Mouse (Mus musculus): ENCODE measurements around the gene Lhx1. TPM values are rescaled to one million over a fixed set of nuclear protein-coding genes. Genes with fewer than 3 reads are reported as not detected.

Gene Lhx1
- polyA plus RNA-seq, 1 experiment from 2014 or later, result 0.05 TPM

GRCm38 (mm10) chr11:84480451-84480850 lies 44.9 kb downstream of the Lhx1 start:
- H3K36me3 ChIP-seq (ENCODE audit: control insufficient read depth, insufficient read depth), result no peaks in the 10 kb centered on the region
- H3K4me3 ChIP-seq (ENCODE audit: low read depth, low read length), result no peak overlapping the region
- H3K9me3 ChIP-seq (replicated peaks; ENCODE audit: control insufficient read depth, low read length), result no peaks in the 10 kb centered on the region
- no peaks in the 10 kb centered on the region for H3K4me1 ChIP-seq (ENCODE audit: control insufficient read depth, low read depth, low read length)
- ATAC-seq (ENCODE audit: low read depth), result no peak
- H3K4me2 ChIP-seq (ENCODE audit: low read depth, low read length), result no peak overlapping the region
- 75% methylated on average over 3 of the region's 3 CpGs for WGBS (ENCODE audit: insufficient replicate concordance)
- H3K27ac ChIP-seq (ENCODE audit: low read length), result no peak overlapping the region
- no peak overlapping the region for H3K9ac ChIP-seq (ENCODE audit: low read depth, low read length)
- no peaks in the 10 kb centered on the region for H3K27me3 ChIP-seq (ENCODE audit: control insufficient read depth, insufficient read depth, low read depth, low read length)

GRCm38 (mm10) chr11:84476641-84477040 lies 48.7 kb downstream of the Lhx1 start:
- 54% methylated on average over 2 of the region's 2 CpGs for WGBS (ENCODE audit: insufficient replicate concordance)
- no peaks in the 10 kb centered on the region for H3K9me3 ChIP-seq (replicated peaks; ENCODE audit: control insufficient read depth, low read length)
- H3K4me1 ChIP-seq (ENCODE audit: control insufficient read depth, low read depth, low read length), result peaks cover 2% of the 10 kb centered on the region; the same call in 1 of the 2 replicates
- no peak overlapping the region for H3K9ac ChIP-seq (ENCODE audit: low read depth, low read length)
- no peak overlapping the region for H3K27ac ChIP-seq (ENCODE audit: low read length)
- H3K4me2 ChIP-seq (ENCODE audit: low read depth, low read length), result no peak overlapping the region
- ATAC-seq (ENCODE audit: low read depth), result no peak
- H3K27me3 ChIP-seq (ENCODE audit: control insufficient read depth, insufficient read depth, low read depth, low read length), result no peaks in the 10 kb centered on the region
- no peaks in the 10 kb centered on the region for H3K36me3 ChIP-seq (ENCODE audit: control insufficient read depth, insufficient read depth)
- no peak overlapping the region for H3K4me3 ChIP-seq (ENCODE audit: low read depth, low read length)

- WGBS (ENCODE audit: insufficient replicate concordance), result 76% methylated on average over 4 of the region's 4 CpGs
- Histone ChIP-seq H3K9me3 (replicated peaks; ENCODE audit: control insufficient read depth, low read length) (no peaks in the 10 kb centered on the region), H3K4me2 (ENCODE audit: low read depth, low read length) (no peak overlapping the region)
Observed at GRCm38 (mm10) chr11:84475991-84476390, 49.3 kb downstream of the Lhx1 start.

GRCm38 (mm10) chr11:84473093-84473667 lies 52.2 kb downstream of the Lhx1 start:
- no peak overlapping the region for H3K4me3 ChIP-seq (ENCODE audit: low read depth, low read length)
- H3K36me3 ChIP-seq (ENCODE audit: control insufficient read depth, insufficient read depth), result no peaks in the 10 kb centered on the region
- no peak overlapping the region for H3K27ac ChIP-seq (ENCODE audit: low read length)
- H3K4me2 ChIP-seq (ENCODE audit: low read depth, low read length), result no peak overlapping the region
- ATAC-seq (ENCODE audit: low read depth), result no peak
- H3K4me1 ChIP-seq (ENCODE audit: control insufficient read depth, low read depth, low read length), result peaks cover 2% of the 10 kb centered on the region; the same call in 1 of the 2 replicates
- H3K27me3 ChIP-seq (ENCODE audit: control insufficient read depth, insufficient read depth, low read depth, low read length), result no peaks in the 10 kb centered on the region
- no peaks in the 10 kb centered on the region for H3K9me3 ChIP-seq (replicated peaks; ENCODE audit: control insufficient read depth, low read length)
- WGBS (ENCODE audit: insufficient replicate concordance), result 55% methylated on average over 4 of the region's 4 CpGs
- no peak overlapping the region for H3K9ac ChIP-seq (ENCODE audit: low read depth, low read length)

More at GRCm38 (mm10) chr11:84475991-84476390, 49.3 kb downstream of the Lhx1 start:
- no peak for ATAC-seq (ENCODE audit: low read depth)
- no peaks in the 10 kb centered on the region for H3K36me3 ChIP-seq (ENCODE audit: control insufficient read depth, insufficient read depth)
- peaks cover 2% of the 10 kb centered on the region; the same call in 1 of the 2 replicates for H3K4me1 ChIP-seq (ENCODE audit: control insufficient read depth, low read depth, low read length)
- no peak overlapping the region for H3K27ac ChIP-seq (ENCODE audit: low read length)
- H3K9ac ChIP-seq (ENCODE audit: low read depth, low read length), result no peak overlapping the region
- H3K27me3 ChIP-seq (ENCODE audit: control insufficient read depth, insufficient read depth, low read depth, low read length), result no peaks in the 10 kb centered on the region
- H3K4me3 ChIP-seq (ENCODE audit: low read depth, low read length), result no peak overlapping the region

Other genes starting within 250 kb of the Lhx1 start
- 23.3 and 25.8 TPM in 2 replicates for gene Aatf, start 12.0 kb downstream of the Lhx1 start, polyA plus RNA-seq (2015; fragmentation: Nextera tagmentation; extraction: Ambion mirVana)

Data from liver, embryonic 16.5 days (tissue).